Mouse (Mus musculus) mature B cell (primary cell): ENCODE results near the gene Dapk2.

Source experiments
- in situ Hi-C: fragments of 300-500 bp; cut with MboI; formaldehyde crosslinking; loops from 2 replicates; pipeline ENCODE4 v1.14.3; 2019

The Dapk2 gene

GRCm38 (mm10) chr9:66186426-66186825 is 28.4 kb downstream of the Dapk2 start:
- in situ Hi-C loops = no loop called here

- in situ Hi-C loops = no loop called here
These were observed 31.0 kb downstream of the Dapk2 start for GRCm38 (mm10) chr9:66189026-66189425.

- in situ Hi-C loops = no loop called here
These were observed 36.0 kb downstream of the Dapk2 start for GRCm38 (mm10) chr9:66194003-66194402.

GRCm38 (mm10) chr9:66196561-66196960 is 38.5 kb downstream of the Dapk2 start:
- in situ Hi-C loops = no loop called here

GRCm38 (mm10) chr9:66198533-66198932 is 40.5 kb downstream of the Dapk2 start:
- in situ Hi-C loops = no loop called here

- in situ Hi-C loops = no loop called here
These were observed 41.8 kb downstream of the Dapk2 start for GRCm38 (mm10) chr9:66199657-66200410.

- in situ Hi-C loops = no loop called here
These were observed 42.4 kb downstream of the Dapk2 start for GRCm38 (mm10) chr9:66200411-66200789.

GRCm38 (mm10) chr9:66201665-66202064 is 43.6 kb downstream of the Dapk2 start:
- in situ Hi-C loops = no loop called here

- in situ Hi-C loops = no loop called here
These were observed 44.4 kb downstream of the Dapk2 start for GRCm38 (mm10) chr9:66202463-66202862.

GRCm38 (mm10) chr9:66205702-66206101 is 47.7 kb downstream of the Dapk2 start:
- in situ Hi-C loops = no loop called here

GRCm38 (mm10) chr9:66206825-66207224 is 48.8 kb downstream of the Dapk2 start:
- in situ Hi-C loops = no loop called here

- in situ Hi-C loops = no loop called here
These were observed 53.4 kb downstream of the Dapk2 start for GRCm38 (mm10) chr9:66211420-66211819.

GRCm38 (mm10) chr9:66212088-66212487 is 54.1 kb downstream of the Dapk2 start:
- in situ Hi-C loops = no loop called here

GRCm38 (mm10) chr9:66212802-66213201 is 54.8 kb downstream of the Dapk2 start:
- in situ Hi-C loops = no loop called here

GRCm38 (mm10) chr9:66213386-66214032 is 55.5 kb downstream of the Dapk2 start:
- in situ Hi-C loops = no loop called here

- in situ Hi-C loops = no loop called here
These were observed 57.5 kb downstream of the Dapk2 start for GRCm38 (mm10) chr9:66215551-66215950.

GRCm38 (mm10) chr9:66217970-66218369 is 59.9 kb downstream of the Dapk2 start:
- in situ Hi-C loops = no loop called here

GRCm38 (mm10) chr9:66218917-66219725 is 61.1 kb downstream of the Dapk2 start:
- in situ Hi-C loops = no loop called here

- in situ Hi-C loops = loop anchor here (10.0 kb wide), 1 partner anchor 271 kb away; no protein-coding TSS in a partner anchor
These were observed 65.8 kb downstream of the Dapk2 start for GRCm38 (mm10) chr9:66223872-66224271.

- in situ Hi-C loops = loop anchor here (10.0 kb wide), 1 partner anchor 269 kb away; no protein-coding TSS in a partner anchor
These were observed 67.9 kb downstream of the Dapk2 start for GRCm38 (mm10) chr9:66225737-66226485.

GRCm38 (mm10) chr9:66228456-66229151 is 70.6 kb downstream of the Dapk2 start:
- in situ Hi-C loops = loop anchor here (10.0 kb wide), 1 partner anchor 266 kb away; no protein-coding TSS in a partner anchor
